Mouse (Mus musculus): ENCODE measurements at regions not wholly inside any gene's neighbourhood (a gene's known extent, or its start where the extent isn't known, plus 50 kb on each side); places are given as distances from the start of the nearest gene placed in this dataset.

DNA sequence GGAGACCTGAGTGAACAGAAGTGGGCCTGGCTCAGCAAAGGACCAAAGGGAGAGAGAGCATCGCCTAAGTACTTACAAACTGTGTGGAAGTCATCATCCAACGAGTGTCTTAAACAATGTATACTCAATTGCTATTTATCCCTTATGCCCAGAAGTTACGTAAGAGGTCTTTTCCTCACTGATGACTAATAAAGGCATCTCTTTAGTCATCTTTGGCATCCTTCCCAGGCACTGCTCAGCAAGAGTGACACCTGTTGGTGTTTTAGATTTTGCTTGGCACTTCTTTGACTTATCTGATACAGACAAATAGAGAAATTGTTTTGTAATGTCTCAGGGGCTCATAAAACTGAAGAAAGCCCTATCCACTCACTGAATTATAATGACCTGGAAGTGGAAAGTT is 59.4 kb upstream of the Cenpw start:
- DNase-seq (ENCODE audit: low spot score in 2 of 2) = no peak

- DNase-seq (ENCODE audit: low spot score in 2 of 2) = no peak
Observed at GRCm38 (mm10) chr10:30257889-30258288, 57.5 kb upstream of the Cenpw start.
